Mouse (Mus musculus) forebrain, embryonic 14.5 days (tissue): ENCODE data around the gene Gng2. TPM values are rescaled to one million over a fixed set of nuclear protein-coding genes. Genes with fewer than 3 reads are reported as not detected.

ENCODE experiments used
- ATAC-seq: fragments of 200-750 bp; cut with Nextera tagmentation; 2 replicates; pipeline ENCODE4 v1.8.0; 2017; ENCODE audit warnings: mild to moderate bottlenecking, moderate library complexity
- DNase-seq: peaks from one replicate; pipeline ENCODE4 v3.0.0-alpha.2; 2015; ENCODE audit warnings: low spot score
- H3K27ac ChIP-seq: fragments of 300-500 bp; sonication (generic); 2 replicates; pipeline ENCODE4 v1.5.1; 2014; ENCODE audit warnings: low read depth, mild to moderate bottlenecking, control low read depth, low read length, moderate library complexity
- H3K27me3 ChIP-seq: fragments of 300-500 bp; sonication (generic); replicated peaks from 2 replicates; pipeline ENCODE4 v1.6.1; 2014; ENCODE audit warnings: low read length, control low read depth, mixed read lengths; ENCODE audit not compliant: control insufficient read depth, insufficient read depth
- H3K36me3 ChIP-seq: fragments of 300-500 bp; sonication (generic); 2 replicates; pipeline ENCODE4 v1.6.1; 2014; ENCODE audit warnings: low read length, control low read depth; ENCODE audit not compliant: control insufficient read depth, insufficient read depth
- H3K4me1 ChIP-seq: fragments of 300-500 bp; sonication (generic); 2 replicates; pipeline ENCODE4 v1.6.1; 2014; ENCODE audit warnings: antibody characterized with exemption, low read length, control low read depth; ENCODE audit not compliant: control insufficient read depth, insufficient read depth
- H3K4me2 ChIP-seq: fragments of 300-500 bp; sonication (generic); 2 replicates; pipeline ENCODE4 v1.6.1; 2014; ENCODE audit warnings: mild to moderate bottlenecking, control low read depth, low read length
- H3K4me3 ChIP-seq: fragments of 300-500 bp; sonication (generic); 2 replicates; pipeline ENCODE4 v1.5.1; 2014; ENCODE audit warnings: low read depth, low read length, control low read depth
- H3K9ac ChIP-seq: fragments of 300-500 bp; sonication (generic); 2 replicates; pipeline ENCODE4 v1.6.1; 2014; ENCODE audit warnings: mild to moderate bottlenecking, low read length, control low read depth, moderate library complexity
- H3K9me3 ChIP-seq: fragments of 300-500 bp; sonication (generic); replicated peaks from 2 replicates; pipeline ENCODE4 v1.6.1; 2016; ENCODE audit warnings: low read length, control low read depth, mixed read lengths; ENCODE audit not compliant: control insufficient read depth
- WGBS: fragments of 180-500 bp; shearing (Covaris S2); extraction: QIAGEN DNeasy Blood & Tissue Kit; methylation state at CpG from one replicate; pipeline ENCODE4 v1.1.7; 2014; 5-methylcytosine and 5-hydroxymethylcytosine counted together
- polyA plus RNA-seq: library from polyadenylated mRNA; unstranded; fragments of >200 nt; fragmentation: Nextera tagmentation; extraction: Ambion mirVana; gene quantifications from 2 replicates; pipeline ENCODE4 v1.2.1, GENCODE M21; 2014

Gene Gng2
- polyA plus RNA-seq, 1 experiment from 2014 or later, result 429 TPM

DNA sequence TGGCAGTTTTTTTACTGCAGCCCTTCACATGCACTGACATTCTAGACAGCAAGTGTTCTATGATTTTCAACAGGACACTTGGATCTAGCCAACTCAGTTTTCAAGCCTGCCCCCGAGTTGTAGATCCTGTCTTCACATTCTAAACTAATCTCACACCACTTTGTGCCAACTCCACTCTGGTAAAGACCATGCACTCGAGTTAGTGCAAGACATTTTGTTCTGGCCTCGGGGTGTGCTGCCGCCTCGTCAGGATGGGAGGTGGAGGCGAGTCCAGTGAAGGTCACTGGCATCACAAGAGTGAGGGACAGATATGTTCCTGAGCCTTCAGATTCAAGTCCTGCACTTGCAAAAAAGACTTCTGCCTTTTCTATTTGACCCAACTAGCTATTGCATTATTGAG lies 44.1 kb downstream of the Gng2 start:
- H3K27ac ChIP-seq, result no peak overlapping the region

DNA sequence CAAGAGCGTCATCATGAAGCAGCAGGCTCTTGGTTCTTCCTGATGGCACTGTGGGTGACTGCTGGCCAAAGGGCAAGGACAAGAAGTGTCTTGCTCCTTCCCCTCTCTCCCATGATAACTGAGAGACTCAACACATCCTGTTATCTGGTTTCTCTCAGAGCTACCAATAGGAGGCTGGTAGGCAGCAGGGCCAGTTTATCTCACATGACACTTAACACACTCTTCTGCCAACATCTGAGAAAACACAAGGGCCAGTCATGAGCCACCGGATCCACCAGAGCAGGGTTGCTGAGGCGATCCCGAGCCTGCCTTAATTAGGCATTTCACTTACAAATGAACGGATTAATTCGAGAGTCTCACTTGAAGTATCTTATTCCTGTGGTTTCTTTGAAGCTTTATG lies 49.5 kb downstream of the Gng2 start:
- Histone ChIP-seq H3K27me3 (no peaks in the 10 kb centered on the region), H3K4me3 (no peak overlapping the region), H3K27ac (no peak overlapping the region), H3K4me1 (0 out of 2 replicates have a peak, but pooled peaks cover 7% of the 10 kb centered on the region), H3K36me3 (peaks cover 9% of the 10 kb centered on the region; the same call in 1 of the 2 replicates), H3K9ac (no peak overlapping the region), H3K9me3 (no peaks in the 10 kb centered on the region), H3K4me2 (no peak overlapping the region)
- ATAC-seq (0 out of 2 replicates have a peak, but pooled peaks have one; percentile 13), DNase-seq (no peak)
- 10% methylated on average over 6 of the region's 6 CpGs for WGBS

More for the DNA sequence above, 44.1 kb downstream of the Gng2 start:
- no peak for ATAC-seq
- no peak overlapping the region for H3K4me2 ChIP-seq
- 77% methylated on average over 6 of the region's 6 CpGs for WGBS
- no peak overlapping the region for H3K9ac ChIP-seq
- H3K9me3 ChIP-seq, result no peaks in the 10 kb centered on the region
- H3K27me3 ChIP-seq, result no peaks in the 10 kb centered on the region
- peaks cover 10% of the 10 kb centered on the region; the same call in 1 of the 2 replicates for H3K36me3 ChIP-seq
- no peak for DNase-seq
- peaks cover 3% of the 10 kb centered on the region; the same call in 1 of the 2 replicates for H3K4me1 ChIP-seq
- H3K4me3 ChIP-seq, result no peak overlapping the region

DNA sequence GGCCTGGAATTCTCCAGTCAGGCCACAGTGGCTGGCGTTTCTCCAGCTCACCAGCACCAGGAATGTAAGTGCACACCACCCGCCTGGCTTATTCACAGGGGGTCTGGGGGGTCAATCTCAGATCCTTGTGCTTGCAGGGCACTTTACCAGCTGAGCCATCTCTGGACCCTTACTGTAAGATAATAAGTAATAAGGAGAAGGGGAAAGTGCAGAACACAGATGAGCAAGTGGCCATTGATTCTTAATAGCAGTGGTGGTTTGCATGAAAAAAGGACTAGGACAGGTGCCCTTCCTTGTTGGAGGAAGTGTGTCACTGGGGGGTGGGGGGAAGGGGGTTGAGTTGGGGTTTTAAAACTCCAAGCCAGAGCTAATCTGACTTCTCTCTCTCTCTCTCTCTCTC lies 50.3 kb downstream of the Gng2 start:
- Histone ChIP-seq H3K9me3 (no peaks in the 10 kb centered on the region), H3K27me3 (no peaks in the 10 kb centered on the region), H3K4me2 (no peak overlapping the region), H3K4me3 (no peak overlapping the region), H3K36me3 (peaks cover 13% of the 10 kb centered on the region; the same call in 1 of the 2 replicates), H3K4me1 (0 out of 2 replicates have a peak, but pooled peaks cover 7% of the 10 kb centered on the region), H3K27ac (no peak overlapping the region), H3K9ac (no peak overlapping the region)
- 72% methylated on average over 2 of the region's 2 CpGs for WGBS
- DNase-seq (no peak), ATAC-seq (no peak)

DNA sequence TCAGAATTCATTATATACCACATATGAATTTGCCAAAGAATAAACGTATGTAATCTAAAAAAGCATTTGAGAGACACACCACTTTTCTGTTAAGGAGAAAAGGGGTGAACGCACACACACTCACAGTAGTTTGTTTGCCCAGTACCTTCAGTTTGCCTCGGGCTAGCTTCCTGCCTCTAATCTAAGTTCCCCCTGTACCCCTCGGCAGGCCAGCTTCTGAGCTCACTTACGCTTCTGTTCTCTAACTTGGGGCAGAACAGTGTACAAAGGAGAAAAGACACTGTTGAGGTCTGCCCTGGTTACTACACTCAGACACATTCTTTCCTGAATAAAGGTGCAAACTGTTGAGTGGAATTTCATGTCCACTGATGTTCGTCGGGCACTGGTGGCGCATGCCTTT lies 51.1 kb downstream of the Gng2 start:
- H3K4me2 ChIP-seq, result no peak overlapping the region

DNA sequence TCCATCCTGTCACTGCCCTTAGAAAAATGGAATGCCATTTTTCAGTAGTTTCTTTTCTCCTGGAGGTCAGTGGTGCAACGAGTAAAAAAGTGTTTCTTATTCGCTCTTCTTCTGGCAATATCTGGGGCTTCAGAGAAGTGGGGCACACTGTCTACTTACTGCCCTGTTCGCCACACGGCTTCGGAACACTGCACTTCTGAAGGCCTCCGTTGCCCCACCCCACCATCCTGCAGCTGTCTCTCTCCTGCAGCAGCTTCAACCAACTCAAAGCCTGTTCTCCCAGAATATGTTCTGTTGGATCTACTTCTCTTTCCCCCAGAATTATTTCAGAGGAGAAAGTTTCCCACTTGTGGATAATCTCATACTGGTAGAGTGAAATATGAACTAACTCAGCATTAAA lies 52.3 kb downstream of the Gng2 start:
- H3K9me3 ChIP-seq, result no peaks in the 10 kb centered on the region
- no peak overlapping the region for H3K27ac ChIP-seq
- ATAC-seq, result no peak
- no peak overlapping the region for H3K4me3 ChIP-seq
- H3K36me3 ChIP-seq, result peaks cover 8% of the 10 kb centered on the region; the same call in 1 of the 2 replicates
- H3K4me1 ChIP-seq, result peaks cover 16% of the 10 kb centered on the region
- no peak for DNase-seq
- H3K4me2 ChIP-seq, result no peak overlapping the region
- no peak overlapping the region for H3K9ac ChIP-seq
- no peaks in the 10 kb centered on the region for H3K27me3 ChIP-seq
- WGBS, result 23% methylated on average over 6 of the region's 6 CpGs

More for the DNA sequence above, 51.1 kb downstream of the Gng2 start:
- Histone ChIP-seq H3K36me3 (peaks cover 9% of the 10 kb centered on the region; the same call in 1 of the 2 replicates), H3K27ac (no peak overlapping the region), H3K4me1 (0 out of 2 replicates have a peak, but pooled peaks cover 7% of the 10 kb centered on the region), H3K9me3 (no peaks in the 10 kb centered on the region), H3K4me3 (no peak overlapping the region), H3K9ac (no peak overlapping the region), H3K27me3 (no peaks in the 10 kb centered on the region)
- no peak for DNase-seq
- no peak for ATAC-seq
- WGBS, result 69% methylated on average over 8 of the region's 8 CpGs

DNA sequence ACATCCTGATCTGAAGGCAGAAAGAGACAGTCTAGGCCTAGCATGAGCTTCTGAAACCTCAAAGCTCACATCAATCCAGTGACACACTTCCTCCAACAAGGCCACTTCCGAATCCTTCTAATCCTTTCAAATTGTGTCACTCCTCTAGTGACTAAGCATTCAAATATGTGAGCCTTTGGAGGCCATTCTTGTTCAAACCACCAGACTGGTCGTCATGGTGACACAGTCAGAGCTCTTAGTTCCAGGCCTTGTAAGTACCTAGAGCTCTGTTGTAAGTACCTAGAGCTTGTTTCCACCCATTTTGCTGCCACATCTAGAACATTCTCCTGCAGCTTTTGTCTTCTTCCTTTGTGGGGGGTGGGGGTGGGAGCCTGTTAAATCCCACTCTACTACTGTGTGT lies 53.3 kb downstream of the Gng2 start:
- Histone ChIP-seq H3K4me2 (no peak overlapping the region), H3K9me3 (no peaks in the 10 kb centered on the region), H3K36me3 (peaks cover 8% of the 10 kb centered on the region; the same call in 1 of the 2 replicates), H3K27ac (no peak overlapping the region), H3K9ac (no peak overlapping the region), H3K4me3 (no peak overlapping the region), H3K27me3 (no peaks in the 10 kb centered on the region), H3K4me1 (peaks cover 21% of the 10 kb centered on the region)
- no peak for DNase-seq
- 91% methylated on average over 2 of the region's 2 CpGs for WGBS
- no peak for ATAC-seq

DNA sequence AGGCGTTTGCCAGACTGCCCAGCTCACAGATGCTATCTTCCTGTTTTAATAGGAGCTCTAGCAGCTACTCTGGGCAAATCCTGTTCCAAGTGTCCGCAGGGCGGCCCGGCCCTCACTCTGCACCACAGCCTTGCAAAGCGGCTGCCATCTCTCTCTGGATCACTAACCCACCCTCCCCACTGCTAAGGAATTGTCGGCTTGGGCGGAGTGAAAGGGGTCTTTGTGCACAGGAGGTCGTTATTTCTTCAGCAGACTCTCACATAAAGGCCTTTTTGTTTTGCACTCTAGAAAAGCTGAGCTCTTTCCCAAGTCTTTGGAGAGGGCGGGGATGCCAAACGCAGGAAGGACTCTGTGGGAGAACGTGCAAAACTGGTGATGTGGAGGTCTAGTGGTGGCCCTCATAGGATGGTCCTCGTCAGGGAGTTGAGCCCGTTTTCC lies 57.2 kb downstream of the Gng2 start:
- Histone ChIP-seq H3K36me3 (peaks cover 25% of the 10 kb centered on the region), H3K4me2 (no peak overlapping the region), H3K27ac (peak overlapping the region; percentile 85), H3K9ac (peak overlapping the region; percentile 32; the same call in 1 of the 2 replicates), H3K4me3 (no peak overlapping the region), H3K4me1 (peaks cover 17% of the 10 kb centered on the region), H3K27me3 (no peaks in the 10 kb centered on the region), H3K9me3 (no peaks in the 10 kb centered on the region)
- DNase-seq (peak; percentile 80), ATAC-seq (peak; percentile 87)
- WGBS, result 3% methylated on average over 13 of the region's 13 CpGs

DNA sequence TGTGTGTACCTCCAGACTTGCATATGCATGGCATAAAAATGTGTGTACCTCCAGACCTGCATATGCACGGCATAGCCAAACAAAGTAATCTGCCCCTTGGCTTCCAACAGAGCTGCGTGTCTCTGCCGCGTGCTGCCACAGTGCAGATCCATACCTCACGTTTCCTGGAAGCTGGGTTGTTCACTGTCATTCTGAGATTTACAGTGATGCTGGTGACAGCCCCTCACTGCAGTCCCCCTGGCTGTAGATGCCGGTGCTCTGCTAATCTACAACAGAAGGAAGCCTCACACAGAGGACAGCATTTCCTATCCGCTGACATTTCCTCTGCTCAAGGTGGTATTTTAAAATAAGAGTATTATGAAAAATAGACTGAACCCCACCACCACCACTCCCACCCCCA lies 57.6 kb downstream of the Gng2 start:
- DNase-seq (peak; percentile 49), ATAC-seq (peak; percentile 36)
- Histone ChIP-seq H3K27me3 (no peaks in the 10 kb centered on the region), H3K9me3 (no peaks in the 10 kb centered on the region), H3K36me3 (peaks cover 30% of the 10 kb centered on the region), H3K4me2 (0 out of 2 replicates have a peak overlapping the region, but pooled peaks have one; percentile 9), H3K4me3 (no peak overlapping the region), H3K4me1 (peaks cover 14% of the 10 kb centered on the region), H3K9ac (peak overlapping the region; percentile 32; the same call in 1 of the 2 replicates), H3K27ac (peak overlapping the region; percentile 85)
- 12% methylated on average over 7 of the region's 7 CpGs for WGBS

DNA sequence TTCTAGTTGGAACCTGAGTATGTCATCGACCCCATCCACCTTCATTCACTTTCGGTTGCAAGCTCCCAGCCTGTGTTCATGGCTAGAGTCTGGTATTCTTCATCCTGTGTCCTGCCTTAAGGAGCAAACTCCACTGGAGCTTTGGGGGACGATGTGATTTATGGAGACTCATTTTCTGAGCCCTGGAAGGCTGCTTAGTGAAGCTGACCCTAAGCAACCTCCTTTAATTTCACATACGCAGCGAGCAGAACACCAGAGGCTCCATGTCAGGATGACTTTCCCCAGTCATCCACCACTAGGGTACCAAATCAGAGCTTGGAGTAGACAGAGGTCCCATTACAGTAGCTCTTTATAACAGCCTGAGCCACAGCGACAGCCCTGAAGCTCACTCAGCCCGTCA lies 59.9 kb downstream of the Gng2 start:
- no peaks in the 10 kb centered on the region for H3K27me3 ChIP-seq
- H3K4me1 ChIP-seq, result peaks cover 14% of the 10 kb centered on the region

More for the DNA sequence above, 59.9 kb downstream of the Gng2 start:
- H3K9me3 ChIP-seq, result no peaks in the 10 kb centered on the region
- peaks cover 29% of the 10 kb centered on the region for H3K36me3 ChIP-seq
- no peak for DNase-seq
- no peak overlapping the region for H3K4me2 ChIP-seq
- WGBS, result 90% methylated on average over 7 of the region's 7 CpGs
- no peak overlapping the region for H3K9ac ChIP-seq
- ATAC-seq, result no peak
- H3K27ac ChIP-seq, result no peak overlapping the region
- H3K4me3 ChIP-seq, result no peak overlapping the region
